Mouse (Mus musculus): ENCODE results near the gene Tuba1c. TPM values are rescaled to one million over a fixed set of nuclear protein-coding genes. Genes with fewer than 3 reads are reported as not detected.

Tuba1c gene
- total RNA-seq, 4 experiments from 2014 or later, result 207 to 347 (median 262) TPM

GRCm38 (mm10) chr15:98996840-98997239 lies 32.9 kb upstream of the Tuba1c start:
- DNase-seq, result no peak

- no peak for DNase-seq
Measured at GRCm38 (mm10) chr15:98997938-98998774, 31.5 kb upstream of the Tuba1c start.

GRCm38 (mm10) chr15:98998775-98999157 lies 30.9 kb upstream of the Tuba1c start:
- DNase-seq, result no peak

- DNase-seq, result no peak
Measured at GRCm38 (mm10) chr15:99000535-99001283, 29.0 kb upstream of the Tuba1c start.

DNA sequence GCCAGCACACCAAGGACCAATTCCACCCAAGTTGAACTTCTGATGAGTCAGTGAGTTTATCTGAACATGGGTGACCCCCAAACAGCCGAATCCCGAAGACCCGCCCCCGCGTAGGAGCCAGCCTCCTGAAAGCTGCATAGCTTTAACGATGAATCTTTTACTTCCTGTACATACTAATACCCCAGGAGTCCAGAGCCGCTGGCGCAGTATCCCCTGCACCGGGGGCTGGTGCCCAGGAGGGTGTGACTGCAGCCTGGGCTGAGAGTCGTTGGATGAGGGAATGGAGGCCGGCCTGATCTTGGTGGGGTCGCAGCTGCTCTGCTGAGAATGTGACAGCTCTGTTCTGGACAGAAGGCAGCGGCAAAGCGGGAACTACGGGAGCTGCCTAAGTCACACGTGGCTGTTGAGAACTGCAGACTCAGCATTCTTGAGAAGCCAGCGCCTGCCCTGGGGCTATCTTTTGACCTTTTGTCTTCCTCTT lies 28.2 kb upstream of the Tuba1c start:
- no peak for DNase-seq

DNA sequence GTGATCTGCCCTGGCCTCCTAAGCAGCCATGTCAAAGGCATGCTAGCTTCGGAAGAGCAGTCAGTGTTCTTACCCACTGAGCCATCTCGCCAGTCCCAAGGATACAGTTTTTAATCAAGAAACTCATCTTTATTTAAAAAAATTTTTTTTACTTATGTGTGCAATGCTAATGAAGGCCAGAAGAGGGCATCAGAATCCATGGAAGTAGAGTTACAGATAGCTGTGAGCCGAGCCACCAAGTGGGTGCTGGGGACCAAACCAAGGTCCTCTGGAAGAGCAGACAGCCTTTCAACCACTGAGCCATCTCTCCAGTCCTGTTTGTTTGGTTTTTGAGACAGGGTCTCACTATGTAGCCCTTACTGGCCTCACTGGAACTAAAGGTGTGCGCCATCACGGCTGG lies 26.1 kb upstream of the Tuba1c start:
- DNase-seq, result no peak

GRCm38 (mm10) chr15:99008801-99009241 lies 20.9 kb upstream of the Tuba1c start:
- DNase-seq, result no peak

DNA sequence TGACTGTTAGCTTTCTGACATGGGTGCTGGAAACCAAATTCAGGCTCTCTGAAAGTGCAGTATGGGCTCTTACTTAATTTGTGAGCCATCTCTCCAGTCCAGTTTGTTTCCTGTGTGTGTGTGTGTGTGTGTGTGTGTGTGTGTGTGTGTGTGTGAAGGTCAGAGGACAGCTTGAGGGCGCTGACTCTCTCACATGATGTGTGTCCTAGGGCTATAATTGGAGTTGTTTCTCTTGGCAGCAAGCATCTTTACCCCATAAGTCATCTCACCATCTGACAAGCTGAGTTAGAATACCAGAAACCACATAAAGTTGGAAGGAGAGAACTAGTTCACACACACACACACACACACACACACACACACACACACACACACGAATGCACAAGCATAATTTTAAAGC lies 18.8 kb upstream of the Tuba1c start:
- no peak for DNase-seq

DNA sequence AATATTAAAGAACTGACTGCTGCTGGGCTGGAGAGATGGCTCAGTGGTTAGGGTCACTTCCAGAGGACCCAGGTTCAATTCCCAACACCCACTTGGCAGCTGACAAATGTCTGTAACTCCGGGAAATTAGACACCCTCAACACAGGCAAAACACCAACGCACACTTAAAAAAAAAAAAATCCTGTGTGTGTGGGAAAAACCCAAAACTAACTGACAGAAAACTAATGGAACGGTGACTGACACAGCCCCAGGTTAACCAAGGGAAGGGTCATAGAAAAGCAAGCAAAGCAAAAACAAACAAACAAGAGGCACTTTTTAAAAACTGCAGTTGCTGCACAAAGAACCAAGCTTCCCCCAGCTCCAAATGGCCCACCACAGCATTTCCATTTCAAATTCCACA lies 17.7 kb upstream of the Tuba1c start:
- no peak for DNase-seq

GRCm38 (mm10) chr15:99014496-99015030 lies 15.1 kb upstream of the Tuba1c start:
- no peak for DNase-seq

DNA sequence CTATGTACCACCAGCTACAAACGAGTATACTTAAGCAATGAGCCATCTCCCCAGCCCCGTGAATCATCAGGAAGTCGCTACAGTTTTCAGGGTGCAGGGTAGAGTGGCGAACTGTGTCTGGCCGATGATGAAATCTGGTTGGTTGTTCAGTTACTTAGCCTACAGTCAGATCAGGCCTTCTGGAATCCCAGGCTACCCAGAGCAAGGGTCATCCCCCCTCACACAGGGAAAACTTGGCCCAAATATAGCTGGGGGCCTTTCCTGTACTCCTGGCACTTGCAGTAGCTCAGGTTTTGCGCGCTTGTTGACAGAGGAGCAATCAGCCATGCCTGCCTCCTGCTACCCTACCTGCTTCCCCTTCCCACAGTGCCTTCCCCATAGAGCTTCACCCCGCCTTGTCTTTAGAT lies 12.3 kb upstream of the Tuba1c start:
- no peak for DNase-seq

- DNase-seq, result no peak
Measured at GRCm38 (mm10) chr15:99017986-99018385, 11.7 kb upstream of the Tuba1c start.

- no peak for DNase-seq
Measured at GRCm38 (mm10) chr15:99018630-99019029, 11.1 kb upstream of the Tuba1c start.

DNA sequence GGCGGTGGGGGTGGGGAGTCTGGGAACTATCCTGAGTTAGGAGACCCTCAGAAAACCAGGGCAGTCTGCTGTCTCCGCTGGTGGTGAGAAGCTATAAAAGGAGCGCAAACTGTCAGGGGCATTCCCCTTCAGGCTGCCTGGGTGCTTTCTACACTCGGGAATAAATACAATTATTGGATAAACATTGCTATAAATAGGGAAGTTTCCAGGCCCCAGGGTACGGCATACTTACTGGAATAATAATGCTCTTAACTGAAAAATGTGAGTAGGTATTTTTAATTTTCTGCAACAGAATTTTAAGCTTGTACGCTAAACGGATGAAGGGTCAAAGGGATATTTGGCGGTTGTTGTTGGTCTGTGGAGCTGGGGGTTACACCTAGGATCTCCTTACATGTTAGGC lies 10.3 kb upstream of the Tuba1c start:
- no peak for DNase-seq

DNA sequence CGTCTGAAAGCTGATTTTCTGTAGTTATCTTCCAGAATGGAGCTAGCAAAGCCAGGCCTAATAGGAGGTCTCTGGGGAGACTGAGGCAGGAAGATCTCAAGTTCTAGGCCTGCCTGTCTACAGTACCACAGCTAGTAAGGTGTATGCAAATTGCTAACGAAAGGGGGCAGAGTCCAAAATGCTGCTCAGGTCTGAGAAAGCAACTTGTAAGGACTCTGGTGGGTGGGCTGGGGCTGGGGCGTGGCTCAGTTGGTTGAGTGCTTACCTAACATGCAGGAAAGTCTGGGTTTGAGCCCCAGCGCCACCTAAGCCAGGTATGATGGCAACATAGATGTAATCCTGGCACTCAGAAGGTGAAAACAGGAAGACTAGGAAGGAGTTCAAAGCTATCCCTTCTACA lies 9.5 kb upstream of the Tuba1c start:
- DNase-seq, result no peak

DNA sequence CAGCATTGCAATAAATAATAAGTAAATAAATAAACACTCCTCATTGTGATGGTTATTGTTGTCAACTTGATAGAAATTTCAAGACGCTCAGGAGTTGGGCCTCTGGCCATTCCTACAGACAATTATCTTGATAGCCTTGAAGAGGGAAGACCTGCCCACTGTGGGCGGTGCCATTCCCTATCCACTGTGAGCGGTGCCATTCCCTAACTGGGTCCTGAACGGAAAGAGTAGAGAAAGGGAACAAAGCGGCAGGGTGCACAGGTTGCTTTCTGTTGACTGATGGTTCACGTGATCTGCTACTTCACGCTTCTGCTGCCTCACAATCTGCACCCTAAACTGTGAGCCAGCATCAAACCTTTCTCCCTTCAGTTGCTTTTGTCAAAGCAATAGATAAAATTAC lies 8.4 kb upstream of the Tuba1c start:
- no peak for DNase-seq

DNA sequence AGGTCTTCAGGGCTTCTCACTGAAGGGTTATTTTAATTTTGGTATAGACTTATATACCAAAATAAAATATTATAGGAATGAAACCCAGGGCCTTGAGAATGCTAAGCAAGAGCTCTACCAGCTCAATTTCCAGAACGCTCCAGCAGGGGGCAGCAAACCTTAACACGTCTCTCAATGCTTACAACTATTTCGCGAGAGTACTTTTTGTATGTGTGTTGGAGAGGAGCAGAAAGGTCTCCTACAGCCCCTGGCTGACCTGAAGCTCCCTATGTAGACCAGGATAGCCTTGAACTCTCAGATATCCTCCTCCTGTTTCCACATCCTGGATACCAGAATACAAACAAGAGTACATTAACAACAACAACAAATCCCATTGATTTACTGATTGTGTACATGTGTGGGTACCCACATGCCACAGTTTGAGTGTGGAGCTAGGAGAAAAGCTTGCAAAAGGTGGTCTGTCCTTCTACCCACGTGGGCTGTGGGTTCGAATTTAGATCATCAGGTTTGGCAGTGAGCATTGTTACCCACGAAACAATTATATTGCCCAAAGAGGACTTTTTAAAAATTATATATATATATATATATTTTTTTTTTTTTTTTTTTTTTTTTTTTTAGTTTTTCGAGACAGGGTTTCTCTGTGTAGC lies 4.9 kb upstream of the Tuba1c start:
- peak; percentile 47 for DNase-seq

DNA sequence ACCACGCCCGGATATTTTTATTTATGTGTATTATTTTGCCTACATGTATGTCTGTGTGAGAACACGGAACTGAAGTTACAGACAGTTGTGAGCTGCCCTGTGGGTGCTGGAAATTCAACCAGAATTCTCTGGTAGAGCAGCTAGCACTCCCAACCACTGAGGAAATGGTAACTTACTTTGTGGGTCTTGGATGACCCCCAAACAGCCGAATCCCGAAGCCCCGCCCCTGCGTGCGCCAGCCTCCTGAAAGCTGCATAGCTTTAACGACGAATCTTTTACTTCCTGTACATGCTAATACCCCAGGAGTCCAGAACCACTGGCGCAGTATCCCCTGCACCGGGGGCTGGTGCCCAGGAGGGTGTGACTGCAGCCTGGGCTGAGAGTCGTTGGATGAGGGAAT lies 4.3 kb upstream of the Tuba1c start:
- no peak for DNase-seq

DNA sequence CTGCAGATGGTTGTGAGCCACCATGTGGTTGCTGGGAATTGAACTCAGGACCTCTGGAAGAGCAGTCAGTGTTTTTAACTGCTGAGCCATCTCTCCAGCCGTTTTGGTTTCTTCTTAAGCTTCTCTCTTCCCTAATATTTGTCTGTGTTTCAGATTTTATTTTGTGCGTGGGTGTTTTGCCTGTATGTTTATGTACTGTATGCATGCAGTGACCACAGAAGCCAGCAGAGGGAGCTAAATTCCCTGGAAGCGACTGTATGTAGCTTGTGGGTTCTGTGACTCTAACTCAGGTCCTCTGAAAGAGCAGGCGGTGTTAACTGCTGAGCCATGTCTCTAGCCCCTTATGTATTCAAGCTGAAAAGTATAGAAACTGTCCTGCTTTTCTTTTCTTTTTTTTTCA lies 3.4 kb upstream of the Tuba1c start:
- DNase-seq, result no peak

DNA sequence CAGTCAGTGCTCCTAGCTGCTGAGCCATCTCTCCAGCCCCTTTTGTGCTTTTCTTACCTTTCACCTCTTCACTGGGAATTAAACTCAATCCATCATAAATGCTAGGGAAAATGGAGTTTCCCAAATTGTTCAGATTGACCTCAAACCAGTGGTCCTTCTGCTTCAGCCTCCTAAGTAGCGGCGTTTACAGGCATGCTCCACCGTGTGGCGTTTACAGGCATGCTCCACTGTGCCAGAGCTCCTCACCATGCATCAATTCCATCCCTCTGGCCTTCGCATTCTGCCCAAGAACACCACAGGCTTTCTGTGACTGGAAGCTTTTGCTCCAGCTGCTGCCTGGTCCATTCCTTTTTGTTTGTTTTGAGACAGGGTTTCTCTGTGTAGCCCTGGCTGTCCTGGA lies 2.6 kb upstream of the Tuba1c start:
- DNase-seq, result no peak

GRCm38 (mm10) chr15:99028874-99029458 lies 725 bp upstream of the Tuba1c start:
- DNase-seq, result no peak

DNA sequence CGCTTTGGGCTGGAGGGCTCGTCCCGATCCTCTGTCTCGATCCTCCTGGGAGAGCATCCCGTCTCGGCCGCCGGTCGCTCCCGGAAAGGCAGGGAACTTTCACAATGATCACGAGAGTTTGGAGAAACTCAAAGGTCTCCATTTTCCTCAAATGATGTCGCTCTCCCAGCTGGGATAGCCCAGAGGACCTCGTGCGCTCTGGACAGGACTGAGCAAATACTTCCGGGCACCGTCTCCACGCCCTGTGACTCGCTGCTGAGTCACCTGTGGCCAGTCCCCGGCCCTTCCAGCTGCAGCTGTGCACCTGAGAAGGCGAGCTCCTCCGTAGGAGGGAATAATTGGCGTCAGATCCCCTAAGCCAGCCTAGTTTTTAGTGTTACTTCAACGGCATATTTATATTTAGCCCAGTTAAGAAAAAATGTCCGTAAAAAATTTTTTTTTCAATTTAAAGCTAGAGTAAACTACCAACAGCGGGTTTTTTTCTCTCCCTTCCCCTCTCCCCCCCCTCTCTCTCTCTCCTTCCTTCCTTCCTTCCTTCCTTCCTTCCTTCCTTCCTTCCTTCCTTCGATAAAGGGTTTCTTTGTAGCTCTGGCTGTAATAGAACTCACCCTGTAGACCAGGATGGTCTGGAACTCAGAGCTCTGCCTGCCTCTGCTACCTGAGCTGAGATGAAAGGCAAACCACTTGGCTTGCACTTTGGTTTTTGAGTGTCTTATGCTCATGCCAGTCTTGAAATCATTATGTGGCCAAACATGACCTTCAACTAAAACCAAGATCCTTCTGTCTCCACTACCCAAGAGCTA lies 1.1 kb downstream of the Tuba1c start:
- peak; percentile 68 for DNase-seq
